Mouse (Mus musculus) spleen, postnatal 36 days (tissue): ENCODE measurements around the gene Stat5b.

Experiments
- DNase-seq, 2 experiments: peaks; one replicate each; pipeline ENCODE4 v3.0.0; 2022; ENCODE audit warnings: low spot score in 2 of 2, mixed read lengths in 1 of 2

The Stat5b gene

DNA sequence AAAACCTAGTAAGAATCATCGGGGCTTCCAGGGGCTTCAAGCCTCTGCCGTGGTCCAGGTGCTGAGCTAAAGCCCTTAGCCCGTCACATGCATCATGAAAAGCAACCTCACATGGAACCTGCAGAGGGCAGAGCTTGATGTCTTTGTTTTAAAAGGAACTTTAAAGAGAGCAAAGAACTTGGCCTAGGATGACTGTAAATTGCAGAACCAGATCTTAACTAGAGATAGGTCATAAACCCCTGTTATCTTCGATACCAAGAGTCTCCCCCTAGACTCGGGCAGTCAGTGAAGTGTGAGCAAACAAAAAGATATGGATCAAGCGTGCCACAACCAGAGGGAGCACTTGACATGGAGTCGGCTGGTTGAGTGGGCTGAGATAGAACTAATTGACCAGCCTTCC is 15.1 kb upstream of the Stat5b start:
- DNase-seq: peak in 1 of 2 experiments; percentile 0

DNA sequence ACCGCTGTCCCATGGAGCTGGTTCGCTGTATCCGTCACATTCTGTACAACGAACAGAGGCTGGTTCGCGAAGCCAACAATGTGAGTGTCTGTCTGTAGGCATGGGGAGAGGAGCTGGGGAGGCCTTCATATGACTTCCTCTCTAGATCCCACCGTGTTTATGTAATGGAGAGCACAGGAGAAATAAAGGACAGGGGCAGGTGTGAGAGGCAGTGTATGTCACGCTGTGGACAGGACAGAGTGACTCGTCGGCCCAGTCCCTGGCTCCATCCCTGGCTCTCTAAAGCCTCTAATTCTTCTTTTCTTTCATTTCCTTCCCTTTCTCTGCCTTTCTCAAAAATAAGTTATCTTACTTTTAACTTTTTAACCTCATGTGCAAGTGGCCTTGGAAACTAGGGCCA is 12.6 kb upstream of the Stat5b start:
- no peak for DNase-seq

DNA sequence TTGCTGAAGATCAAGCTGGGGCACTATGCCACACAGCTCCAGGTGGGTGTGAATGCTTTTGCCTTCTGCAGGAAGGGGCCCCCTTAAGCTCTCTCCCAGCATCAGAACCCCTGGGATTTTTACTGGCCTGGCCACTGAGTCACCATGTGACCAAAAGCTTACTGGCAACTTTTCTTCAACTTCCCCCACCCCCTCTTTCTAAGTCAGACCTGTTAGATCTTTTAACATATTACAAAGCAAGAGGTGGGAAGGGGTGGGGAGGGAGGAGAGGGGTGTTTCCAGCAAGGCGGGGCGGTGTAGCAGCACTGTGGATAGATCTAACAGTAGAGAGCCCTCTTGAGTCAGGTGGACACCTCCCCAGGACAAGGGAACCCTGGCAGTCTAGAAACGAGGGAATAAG is 11.3 kb upstream of the Stat5b start:
- DNase-seq: no peak

DNA sequence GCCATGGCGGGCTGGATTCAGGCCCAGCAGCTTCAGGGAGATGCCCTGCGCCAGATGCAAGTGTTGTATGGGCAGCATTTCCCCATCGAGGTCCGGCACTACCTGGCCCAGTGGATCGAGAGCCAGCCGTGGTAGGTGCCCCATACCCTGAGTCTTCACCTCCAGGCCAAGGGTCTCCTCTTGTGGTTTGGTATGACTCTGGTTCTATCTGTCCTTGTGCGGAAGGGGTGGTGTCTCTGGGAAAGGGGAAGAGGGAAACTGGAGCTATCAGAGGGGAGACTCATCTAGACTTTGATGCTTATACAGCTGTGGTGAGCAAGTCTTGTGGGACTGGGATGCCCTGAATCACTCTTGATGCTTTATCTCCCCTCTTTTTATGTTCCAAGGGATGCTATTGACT is 10.8 kb upstream of the Stat5b start:
- DNase-seq: no peak

DNA sequence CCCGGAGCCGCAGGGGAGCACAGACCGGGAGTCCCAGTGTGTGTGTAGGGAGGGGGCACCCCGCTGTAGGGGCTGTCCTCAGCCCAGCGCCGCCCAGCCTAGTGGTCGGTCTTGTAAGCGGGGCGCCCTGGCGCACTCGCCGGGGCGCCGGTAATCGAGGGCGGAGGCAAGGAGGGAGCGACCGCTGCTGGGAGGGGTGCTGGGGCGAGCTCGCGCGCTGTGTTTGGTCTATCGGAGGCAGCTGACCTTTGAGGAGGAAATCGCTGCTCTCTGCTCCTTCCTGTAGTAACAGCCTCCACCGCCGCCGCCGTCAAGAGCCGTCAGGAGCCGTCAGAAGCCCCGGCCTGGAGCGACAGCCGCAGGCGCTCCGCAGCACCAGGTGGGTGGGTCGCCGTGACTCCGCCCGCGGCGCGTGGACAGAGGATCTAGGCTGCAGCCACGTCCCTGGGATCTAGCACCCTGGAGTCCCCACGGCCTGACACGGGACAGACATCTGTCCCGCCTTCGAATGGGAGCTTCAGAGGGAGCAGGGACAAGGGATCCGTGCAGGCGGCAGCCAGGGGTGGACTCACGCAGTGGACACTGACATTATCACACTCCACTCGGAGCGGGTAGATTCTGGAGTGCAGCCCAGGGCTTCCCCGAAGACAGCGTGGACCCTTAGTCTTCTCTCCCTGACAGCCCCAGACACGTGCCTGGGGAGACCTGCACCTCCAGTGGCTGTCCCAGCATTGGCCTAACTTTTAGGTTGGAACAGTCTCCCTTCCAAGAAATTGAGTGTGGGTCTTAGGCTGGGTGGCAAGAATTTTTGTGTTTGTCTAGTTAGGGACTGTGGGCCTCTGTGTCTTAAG is 9.9 kb upstream of the Stat5b start:
- DNase-seq: peak; percentile 92 to 93

DNA sequence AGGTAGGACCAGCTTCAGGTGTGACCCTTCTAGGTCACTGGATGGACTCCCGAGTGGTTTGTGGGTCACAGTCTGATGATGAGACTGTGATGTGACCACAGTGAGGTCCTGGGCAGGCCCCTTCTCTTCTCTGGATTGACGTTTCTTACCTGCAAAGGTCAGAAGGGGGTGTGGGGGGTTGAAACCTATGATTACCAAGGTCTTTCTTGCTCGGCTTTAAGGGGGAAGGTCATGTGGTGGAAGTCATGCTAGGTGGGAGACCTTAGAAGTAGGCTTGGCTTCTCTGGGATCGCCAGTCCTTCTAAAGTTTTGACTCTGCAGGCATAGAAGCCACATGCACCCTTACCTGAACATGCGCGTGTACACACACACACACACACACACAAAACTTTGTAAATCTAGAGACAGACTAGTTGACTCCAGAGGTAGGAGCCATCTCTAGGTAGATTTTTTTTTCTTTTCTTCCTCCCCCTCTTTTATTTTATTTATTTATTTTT is 9.1 kb upstream of the Stat5b start:
- no peak for DNase-seq

DNA sequence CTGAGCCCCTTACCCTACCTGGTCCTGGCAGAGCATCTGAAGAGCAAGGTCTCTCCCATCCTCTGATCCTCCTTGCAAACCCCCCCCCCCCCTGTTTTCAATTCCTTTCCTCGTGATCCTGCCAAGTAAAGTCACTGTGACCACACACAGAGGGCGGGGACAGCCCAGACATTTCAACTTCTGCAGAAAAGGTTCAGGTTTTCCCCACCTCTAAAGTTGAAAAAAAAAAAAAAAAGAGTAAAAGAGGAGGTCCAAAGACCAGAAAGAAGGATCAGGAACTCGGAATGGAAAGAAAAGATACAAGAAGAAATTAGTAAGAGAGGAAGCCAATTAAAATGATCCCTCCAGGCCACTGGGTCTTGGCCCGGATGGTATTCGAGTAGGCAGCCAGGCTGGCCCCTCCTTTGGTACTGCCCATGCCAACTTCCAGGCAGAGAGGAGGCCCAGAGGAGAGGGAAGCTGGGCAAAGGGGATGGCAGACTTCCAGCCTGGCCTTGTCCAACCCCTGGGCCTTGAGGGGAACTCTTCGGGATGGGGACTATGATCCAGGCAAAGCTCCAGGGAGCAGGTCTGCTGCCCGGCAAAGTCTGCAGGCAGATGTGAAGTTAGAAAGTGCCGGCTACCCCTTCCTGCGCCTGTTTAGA is 8.5 kb upstream of the Stat5b start, which contains the start of gene Stat5a:
TSS of gene Stat5a (plus strand) at position 417 of the 644 bp plus-strand sequence.
- DNase-seq: no peak

DNA sequence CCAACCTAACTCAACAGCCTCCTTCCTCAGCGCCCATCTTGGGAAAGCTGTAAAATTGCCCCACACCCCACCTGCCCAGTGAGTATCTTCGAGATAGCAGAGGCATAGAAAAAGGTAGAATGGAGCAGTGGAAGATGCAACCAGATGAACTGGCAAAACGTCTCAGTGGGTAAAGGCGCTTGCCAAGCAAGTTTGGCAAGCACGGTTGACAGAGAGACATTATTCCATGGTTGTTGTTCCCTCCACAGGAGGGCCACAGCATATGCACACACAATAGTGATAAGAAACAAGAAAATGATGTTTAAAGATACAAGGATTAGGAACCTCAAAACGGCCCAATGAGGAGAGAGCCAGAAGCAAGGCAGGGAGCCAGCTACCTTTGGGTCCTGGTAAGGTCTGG is 7.4 kb upstream of the Stat5b start:
- no peak for DNase-seq

DNA sequence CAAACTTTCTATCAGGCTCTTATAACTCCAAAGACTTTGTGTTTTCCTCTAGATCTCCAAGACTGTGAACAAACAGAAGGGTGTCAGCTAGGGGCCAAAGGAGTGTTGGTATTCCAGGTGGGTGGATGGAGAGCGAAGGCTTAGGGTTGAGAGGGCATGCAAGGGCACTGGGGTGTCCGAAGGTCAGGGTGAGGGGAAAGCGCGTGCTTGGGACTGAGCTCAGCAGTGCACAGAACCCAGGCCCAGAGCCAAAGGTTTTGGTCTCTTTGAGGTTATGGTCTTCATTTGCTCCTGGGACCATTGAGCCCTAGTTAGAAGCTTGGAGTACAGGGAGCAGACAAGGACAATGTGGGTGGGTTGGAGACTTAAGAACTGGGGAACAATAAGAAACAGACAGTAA is 4.7 kb upstream of the Stat5b start:
- DNase-seq: no peak

DNA sequence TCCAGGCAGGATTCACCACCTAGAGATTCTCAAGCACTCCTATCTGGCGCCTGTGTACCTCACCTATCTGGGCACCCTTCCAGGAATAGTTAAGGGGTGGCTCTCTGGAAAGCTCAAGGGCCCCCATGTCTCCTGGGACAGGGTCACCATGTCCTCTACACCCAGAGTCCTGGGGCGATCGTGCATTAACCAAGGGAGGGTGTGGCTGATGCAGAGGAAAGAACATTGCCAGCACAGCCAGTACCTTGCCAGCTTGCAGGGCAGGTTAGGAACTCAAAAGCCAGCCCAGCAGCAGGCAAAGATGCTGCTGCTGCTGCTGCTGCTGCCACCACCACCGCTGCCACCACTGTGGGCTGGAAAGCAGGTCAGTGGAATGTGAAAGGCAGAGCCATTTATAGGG is 3.7 kb upstream of the Stat5b start:
- no peak for DNase-seq

DNA sequence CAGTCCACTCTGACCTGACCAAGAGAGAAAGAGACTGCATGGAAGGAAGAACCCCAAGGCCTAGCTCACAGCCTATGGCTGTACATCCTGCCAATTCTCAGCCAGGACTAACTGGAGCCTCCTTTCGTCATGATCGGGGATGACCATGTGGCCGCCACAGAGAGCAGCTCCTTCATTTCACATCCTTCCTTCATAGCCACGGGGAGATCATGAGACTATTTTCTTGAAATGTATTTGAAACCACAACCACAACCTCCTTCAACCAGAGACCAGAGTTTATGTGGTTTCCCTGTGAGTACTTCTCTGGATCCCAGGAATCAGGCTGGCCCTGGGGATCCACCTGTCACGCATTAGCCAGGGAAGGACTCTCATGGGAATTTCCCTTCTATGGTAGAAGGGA is 2.5 kb upstream of the Stat5b start:
- DNase-seq: no peak

DNA sequence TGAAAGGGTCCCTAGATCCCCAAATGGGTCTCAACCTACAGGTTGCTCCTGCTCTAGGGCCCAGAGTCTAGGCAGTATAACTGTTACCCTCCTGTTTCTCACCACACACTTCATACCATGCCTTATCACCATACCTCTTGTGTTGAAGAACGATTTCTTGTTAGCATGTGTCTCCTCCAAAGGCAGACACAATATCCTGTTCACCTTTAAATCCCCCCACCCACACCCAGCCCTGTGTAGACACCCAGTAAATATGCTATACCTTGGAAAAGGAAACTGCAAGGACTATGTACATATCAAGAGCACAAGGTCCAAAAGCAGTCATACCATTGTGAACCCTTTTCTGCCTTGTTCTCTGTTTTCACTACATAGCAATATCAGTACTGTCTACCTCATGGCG is 1.6 kb upstream of the Stat5b start:
- DNase-seq: no peak

DNA sequence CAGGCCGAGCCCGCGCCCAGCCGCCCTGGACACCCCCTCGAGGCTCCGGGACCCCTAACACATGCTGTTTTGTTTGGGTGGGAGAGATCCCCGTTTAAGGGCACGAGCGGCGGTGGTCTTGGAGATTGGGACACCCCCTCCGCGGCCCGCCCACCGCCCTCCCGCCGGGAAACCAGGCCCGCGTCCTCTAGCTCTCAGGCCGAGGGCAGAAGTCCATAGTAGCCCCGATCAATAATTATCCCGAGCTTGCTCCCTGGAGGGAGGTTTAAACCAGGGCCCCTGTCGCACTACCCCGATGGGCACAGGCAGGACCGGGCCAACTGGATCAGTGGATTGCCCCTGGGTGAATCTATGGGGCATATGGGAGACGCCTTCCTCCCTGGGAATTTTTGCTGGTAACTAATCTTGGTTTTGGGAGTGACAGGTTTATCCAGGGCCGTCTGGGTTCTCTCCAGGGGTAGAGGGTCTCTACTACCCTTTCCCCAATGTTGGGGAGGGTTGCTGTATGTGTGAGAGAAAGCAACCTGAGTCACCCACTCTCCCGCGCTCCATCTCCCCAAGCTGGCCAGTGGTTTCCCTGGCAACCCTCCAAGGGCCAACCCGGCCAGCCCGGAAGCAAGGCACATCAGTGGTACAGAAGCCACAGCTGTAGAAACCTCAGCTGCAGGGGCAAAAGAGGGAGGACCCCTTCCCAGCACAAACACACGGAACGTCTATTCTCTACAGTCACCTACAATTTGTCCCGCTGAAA is 429 bp upstream of the Stat5b start:
- peak; percentile 28 to 47 for DNase-seq

DNA sequence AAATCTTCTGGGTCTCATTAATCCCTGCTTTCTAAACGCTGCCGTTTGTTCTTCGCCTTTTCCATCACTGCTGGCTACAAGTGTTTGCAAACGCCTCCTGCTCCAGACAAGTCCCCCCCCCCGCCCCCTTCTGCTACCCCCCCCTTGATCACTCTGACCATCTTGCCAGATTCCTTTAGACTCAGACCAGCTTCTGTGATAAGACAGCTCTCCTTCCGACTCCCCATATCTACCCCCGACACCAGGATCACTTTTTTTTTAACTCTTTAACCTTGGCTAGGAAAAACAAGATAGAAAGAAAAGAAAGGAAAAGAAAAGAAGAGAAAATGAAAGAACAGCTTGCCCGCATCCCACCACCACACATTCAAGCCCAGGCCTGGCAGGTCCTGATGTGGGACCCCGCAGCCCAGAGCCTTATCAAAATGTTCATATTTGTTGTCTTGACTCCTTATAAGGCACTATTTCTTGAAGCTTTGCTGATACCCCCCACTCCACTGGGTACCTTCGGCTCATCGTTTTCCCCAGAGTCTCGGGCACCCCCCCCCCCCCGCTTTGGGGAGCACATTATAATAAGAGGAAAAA is 977 bp downstream of the Stat5b start:
- DNase-seq: no peak

DNA sequence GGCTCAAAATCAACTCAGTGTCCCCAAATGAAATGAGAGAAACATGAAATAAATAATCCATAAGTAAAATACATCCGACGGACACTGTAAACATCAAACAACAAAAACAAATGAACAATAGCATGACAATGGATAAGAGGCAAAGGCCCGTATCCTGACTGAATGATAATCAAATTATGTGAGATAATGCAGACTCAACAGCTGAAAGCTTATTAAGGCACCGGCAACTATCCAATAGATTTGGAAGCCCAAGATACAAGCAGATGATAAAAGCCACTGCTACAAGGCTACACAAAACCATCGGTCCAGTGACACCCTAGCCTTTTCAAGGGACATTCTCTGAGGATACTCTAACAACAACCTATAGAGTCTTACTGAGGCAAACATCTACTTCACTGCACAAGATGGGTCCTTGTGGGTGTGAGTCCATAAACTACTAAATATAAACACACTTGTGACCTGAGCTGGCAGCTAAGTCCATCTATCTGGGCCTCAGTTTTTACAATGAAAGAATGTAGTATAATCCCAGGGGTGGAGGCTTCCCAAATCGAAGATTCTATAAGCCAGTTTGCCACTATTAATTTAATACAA is 1.6 kb downstream of the Stat5b start:
- no peak for DNase-seq

DNA sequence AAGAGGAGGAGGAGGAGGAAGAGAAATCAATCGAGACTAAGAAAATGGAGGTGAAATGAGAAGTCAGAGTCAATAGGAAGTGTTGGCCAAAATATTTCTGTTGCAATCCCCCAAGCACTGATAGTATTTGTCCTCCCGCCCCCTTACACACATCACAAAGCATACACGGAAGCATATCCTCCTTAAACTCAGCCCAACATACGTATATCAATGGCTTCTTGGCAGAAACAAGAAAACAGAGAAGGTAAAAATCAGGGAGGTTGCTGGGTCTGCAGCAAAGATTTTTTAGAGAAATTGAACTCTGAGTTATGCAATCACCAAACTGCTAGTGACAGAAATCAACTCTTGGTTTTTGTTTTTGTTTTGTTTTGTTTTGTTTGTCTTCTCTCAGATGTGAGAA is 2.4 kb downstream of the Stat5b start:
- DNase-seq: no peak

DNA sequence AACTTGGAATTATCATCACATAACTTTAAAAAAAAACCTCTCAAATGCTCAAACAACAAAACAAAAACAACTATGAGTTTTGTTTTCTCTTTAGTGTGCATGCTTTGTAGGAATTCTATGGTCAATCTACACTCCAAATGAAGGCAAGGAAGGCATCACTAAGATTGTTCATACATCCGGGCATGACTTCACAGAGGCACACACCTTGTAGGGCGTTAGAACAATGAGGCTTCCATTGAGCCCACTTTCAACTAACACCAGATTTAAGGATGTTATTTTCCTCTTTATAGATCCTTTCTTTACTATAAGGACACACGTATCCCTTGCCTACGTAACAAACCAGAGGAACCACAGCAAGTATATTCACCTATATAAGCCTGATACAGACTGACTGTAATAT is 3.0 kb downstream of the Stat5b start:
- no peak for DNase-seq

DNA sequence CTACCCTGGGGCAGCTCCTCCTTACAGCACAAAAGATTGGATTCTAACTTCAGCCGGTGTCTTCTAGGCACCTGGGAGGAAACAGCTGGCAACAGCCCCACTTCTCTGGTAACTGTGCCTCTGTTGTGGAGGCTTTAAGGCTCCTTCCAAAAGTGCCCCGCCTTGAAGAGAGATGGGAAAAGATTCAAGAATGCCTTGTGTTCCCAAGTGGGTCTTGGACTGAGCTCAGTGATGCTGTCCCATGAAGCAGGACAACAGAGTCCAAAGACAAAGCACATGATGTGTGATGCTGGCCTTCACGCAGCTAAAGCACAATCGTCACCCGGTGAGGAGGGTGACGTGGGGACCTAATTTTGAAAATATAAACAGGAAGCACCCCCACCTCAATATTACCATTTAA is 4.7 kb downstream of the Stat5b start:
- DNase-seq: no peak

DNA sequence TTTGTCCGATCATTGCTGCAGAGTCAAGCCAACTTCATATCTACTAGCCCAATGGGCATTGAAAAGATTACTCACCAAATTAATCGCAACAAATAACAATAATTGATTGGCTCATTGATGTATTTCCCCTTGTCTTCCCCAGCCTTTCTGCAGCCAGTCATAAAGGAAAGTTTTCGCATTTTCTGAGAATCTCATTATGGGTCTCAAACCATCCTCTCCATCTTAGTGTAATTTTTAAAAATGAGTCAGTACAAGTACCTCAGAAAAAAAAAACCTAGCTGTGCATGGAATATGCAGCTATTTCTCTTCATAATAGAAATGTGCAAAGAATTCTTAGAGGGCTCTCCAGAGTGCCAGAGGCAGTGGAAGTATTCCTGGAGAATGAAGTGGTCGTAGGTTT is 6.4 kb downstream of the Stat5b start:
- DNase-seq: no peak

DNA sequence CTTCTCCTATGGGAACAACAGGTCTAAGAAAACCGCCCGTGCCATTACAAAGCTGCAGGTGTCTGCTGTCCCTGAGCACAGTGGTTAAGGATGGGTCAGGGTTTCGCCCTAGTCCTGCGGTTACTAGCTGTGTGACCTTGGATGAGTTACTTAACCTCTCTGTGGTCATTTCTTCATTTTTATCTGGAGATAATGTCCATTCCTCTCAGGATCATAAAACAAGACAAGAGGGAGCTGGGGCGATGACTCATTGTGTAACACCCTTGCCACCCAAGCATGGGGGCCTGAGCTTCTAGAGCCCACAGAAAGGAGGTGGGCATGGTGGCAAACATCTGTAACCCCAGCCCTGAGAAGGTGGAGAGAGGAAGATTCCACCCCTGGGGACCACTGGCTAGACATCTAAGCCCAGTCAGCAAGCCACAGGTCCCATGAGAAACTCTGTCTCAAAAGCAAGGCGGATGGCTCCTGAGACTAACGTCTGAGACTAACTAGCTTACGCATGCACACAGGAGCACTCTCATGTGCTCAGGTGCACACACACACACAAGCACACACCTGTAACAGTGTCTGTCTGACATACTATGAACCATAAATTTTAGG is 7.4 kb downstream of the Stat5b start:
- no peak for DNase-seq

DNA sequence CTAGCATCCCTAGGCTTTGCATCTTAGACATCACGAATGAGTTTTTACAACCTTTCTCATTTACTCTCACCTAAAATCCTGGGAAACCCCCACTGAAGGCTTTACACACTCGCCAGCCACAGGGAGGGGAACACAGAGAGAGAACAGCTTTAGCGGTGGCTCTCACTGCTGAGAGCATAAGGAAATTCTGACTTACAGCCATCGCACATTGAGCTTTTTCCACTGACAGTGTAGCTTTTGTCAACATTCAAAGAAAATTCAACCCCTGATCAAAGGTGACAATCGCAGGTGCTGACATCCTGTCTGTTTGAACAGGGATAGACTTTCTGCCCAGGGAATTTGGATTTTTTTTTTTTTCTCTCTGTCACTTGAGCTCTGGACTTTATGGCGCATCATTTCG is 8.5 kb downstream of the Stat5b start:
- no peak for DNase-seq
